In the genomic region with DNA sequence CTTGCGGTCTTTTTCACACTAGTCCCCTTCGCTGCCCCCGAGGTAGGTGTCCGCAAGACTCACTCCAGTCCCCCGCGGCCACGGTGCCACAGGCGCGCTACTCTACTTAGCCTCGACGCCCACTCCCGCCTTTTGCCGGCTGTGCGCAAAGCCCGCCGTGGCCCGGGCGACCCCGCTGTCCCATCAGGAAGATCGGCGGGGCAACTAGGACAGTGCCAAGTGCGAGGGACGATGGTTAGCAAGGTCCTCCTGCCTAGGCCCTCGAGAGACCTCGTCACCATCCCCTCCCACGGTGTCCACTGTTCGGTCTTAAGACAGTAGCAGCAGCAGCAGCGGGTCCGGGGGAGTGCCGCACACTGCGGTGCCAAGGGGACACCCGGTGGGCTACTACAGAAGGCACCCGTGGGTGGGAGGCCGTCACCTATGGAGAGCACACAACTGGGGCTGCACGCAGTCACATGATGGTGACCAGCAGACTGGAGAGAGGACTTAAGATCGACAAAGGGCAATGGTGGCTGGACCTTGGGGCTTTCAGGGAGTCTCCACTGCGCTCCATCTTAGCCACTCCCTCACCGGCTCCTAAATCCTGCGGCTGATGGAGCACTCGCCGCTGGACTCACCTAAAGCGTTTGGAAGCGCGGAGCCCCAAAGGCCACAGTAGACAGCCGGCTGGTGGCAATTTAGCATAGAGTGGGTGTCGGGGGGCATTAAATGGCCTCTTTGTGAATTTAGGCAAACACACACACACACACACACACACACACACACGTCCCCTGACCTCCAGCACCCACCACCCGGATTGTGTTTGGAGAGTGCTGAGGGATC, we compare ENCODE assay signal across 8 mouse cellular contexts. TPM values are rescaled to one million over a fixed set of nuclear protein-coding genes. Genes with fewer than 3 reads are reported as not detected.
DNase-seq lines count a peak whose midpoint lies in the region; ATAC-seq and TF ChIP-seq lines count a peak whose summit lies in the region.

No protein-coding gene starts in this region.

- WGBS in kidney, postnatal 0 days: 8% methylated on average over 48 of the region's 48 CpGs
- WGBS in midbrain, postnatal 0 days: 4% methylated on average over 46 of the region's 48 CpGs

- no peaks in the 10 kb centered on the region for H3K36me3 ChIP-seq in kidney, postnatal 0 days (ENCODE audit: insufficient read depth, low read length)
- no peaks in the 10 kb centered on the region for H3K36me3 ChIP-seq in midbrain, postnatal 0 days (ENCODE audit: insufficient read depth, low read length)

- H3K4me1 ChIP-seq in kidney, postnatal 0 days (replicated peaks; ENCODE audit: insufficient read depth, low read length): peaks cover 27% of the 10 kb centered on the region
- 0 out of 2 replicates have a peak, but pooled peaks cover 9% of the 10 kb centered on the region for H3K4me1 ChIP-seq in midbrain, postnatal 0 days (ENCODE audit: insufficient read depth, low read length)

- H3K27me3 ChIP-seq in kidney, postnatal 0 days (ENCODE audit: insufficient read depth, low read length): peaks cover 67% of the 10 kb centered on the region
- H3K27me3 ChIP-seq in midbrain, postnatal 0 days (ENCODE audit: insufficient read depth, low read length): peaks cover 71% of the 10 kb centered on the region

- H3K9me3 ChIP-seq in kidney, postnatal 0 days (replicated peaks; ENCODE audit: low read length): no peaks in the 10 kb centered on the region
- no peaks in the 10 kb centered on the region for H3K9me3 ChIP-seq in midbrain, postnatal 0 days (ENCODE audit: low read length)

- H3K27ac ChIP-seq in kidney, postnatal 0 days: no peak overlapping the region
- peak overlapping the region; percentile 38; the same call in 1 of the 2 replicates for H3K27ac ChIP-seq in midbrain, postnatal 0 days (ENCODE audit: low read depth, low read length)

- DNase-seq in kidney, postnatal 0 days (ENCODE audit: low spot score): no peak
- DNase-seq in kidney, postnatal 36 days: no peak
- DNase-seq in cerebellum, adult 18-20 months: peak; percentile 51 to 70
- DNase-seq in midbrain, postnatal 0 days (ENCODE audit: low spot score): no peak
- no peak for DNase-seq in gastrocnemius, adult 8-10 months (ENCODE audit: low spot score in 2 of 2)
- DNase-seq in frontal cortex, adult 2 months (ENCODE audit: extremely low spot score in 1 of 2, low spot score in 1 of 2): no peak
- no peak for DNase-seq in adipocyte (ENCODE audit: low spot score)

- H3K9ac ChIP-seq in kidney, postnatal 0 days (ENCODE audit: low read depth, low read length): no peak overlapping the region
- H3K9ac ChIP-seq in midbrain, postnatal 0 days (replicated peaks; ENCODE audit: low read length, poor library complexity, severe bottlenecking): no peak overlapping the region; the same call in 1 of the 2 replicates

- no peak for ATAC-seq in kidney, postnatal 0 days (replicated peaks; ENCODE audit: low FRiP score, low read depth)
- peak; percentile 22; the same call in 1 of the 2 replicates for ATAC-seq in granulocyte monocyte progenitor cell, adult 5-6 weeks (replicated peaks; ENCODE audit: poor library complexity, severe bottlenecking)
- ATAC-seq in midbrain, postnatal 0 days (ENCODE audit: low FRiP score): no peak

- TF ChIP-seq CTCF in kidney, postnatal 0 days (IDR thresholded peaks at IDR 0.05; ENCODE audit: low read depth): no peak
- no peak for TF ChIP-seq CTCF in midbrain, postnatal 0 days (IDR thresholded peaks at IDR 0.05)

- peak overlapping the region; percentile 44 for H3K4me2 ChIP-seq in kidney, postnatal 0 days (ENCODE audit: low read length)
- peak overlapping the region; percentile 32 for H3K4me2 ChIP-seq in midbrain, postnatal 0 days (ENCODE audit: low read depth, low read length, poor library complexity, severe bottlenecking)

- H3K4me3 ChIP-seq in kidney, postnatal 0 days (replicated peaks; ENCODE audit: low read depth, low read length): peak overlapping the region; percentile 20
- H3K4me3 ChIP-seq in midbrain, postnatal 0 days (ENCODE audit: low read depth, low read length): 0 out of 2 replicates have a peak overlapping the region, but pooled peaks have one; percentile 12

RNA-seq across cellular contexts. Expression of gene Nfix, which starts 15.3 kb away (rescaled TPM):
- 21.1 and 22.3 TPM in 2 replicates for polyA plus RNA-seq in kidney, postnatal 0 days (2015; fragmentation: Nextera tagmentation; extraction: Ambion mirVana)
- total RNA-seq in granulocyte monocyte progenitor cell, adult 5-6 weeks (2014; fragmentation: Nextera tagmentation): 25.7 and 51.2 TPM in 2 replicates
- 9.5 and 12.8 TPM in 2 replicates for total RNA-seq in granulocyte monocyte progenitor cell, adult 5-6 weeks (2017)
- 40.1 and 62.5 TPM in 2 replicates for total RNA-seq in midbrain, postnatal 0 days (2014; rRNA removed)
- 41.7 and 53.7 TPM in 2 replicates for polyA plus RNA-seq in midbrain, postnatal 0 days (2015; fragmentation: Nextera tagmentation; extraction: Ambion mirVana)
- 100 to 1,000 TPM; 507 to 604 (median 532) TPM for total RNA-seq in gastrocnemius, adult 8-10 months (2022)
- polyA plus RNA-seq in frontal cortex, adult 2 months (2012; rRNA removed): 51.3 and 61.3 TPM in 2 replicates

RNA-seq across cellular contexts. Expression of gene Dand5, which starts 37.7 kb away (rescaled TPM):
- 7.0 and 7.4 TPM in 2 replicates for polyA plus RNA-seq in kidney, postnatal 0 days (2015; fragmentation: Nextera tagmentation; extraction: Ambion mirVana)
- 4.1 and 4.7 TPM in 2 replicates for total RNA-seq in granulocyte monocyte progenitor cell, adult 5-6 weeks (2014; fragmentation: Nextera tagmentation)
- total RNA-seq in granulocyte monocyte progenitor cell, adult 5-6 weeks (2017): 3.6 and 3.7 TPM in 2 replicates
- 7.6 and 7.7 TPM in 2 replicates for total RNA-seq in midbrain, postnatal 0 days (2014; rRNA removed)
- polyA plus RNA-seq in midbrain, postnatal 0 days (2015; fragmentation: Nextera tagmentation; extraction: Ambion mirVana): 12.6 and 14.5 TPM in 2 replicates
- 10 to 100 TPM in 3 of 4 experiments, 1 to 10 TPM in 1; 7.8 to 12.9 (median 12.2) TPM for total RNA-seq in gastrocnemius, adult 8-10 months (2022)
- 14.6 and 15.5 TPM in 2 replicates for polyA plus RNA-seq in frontal cortex, adult 2 months (2012; rRNA removed)

RNA-seq across cellular contexts. Expression of gene Gadd45gip1, which starts 46.4 kb away (rescaled TPM):
- 51.0 and 54.3 TPM in 2 replicates for polyA plus RNA-seq in kidney, postnatal 0 days (2015; fragmentation: Nextera tagmentation; extraction: Ambion mirVana)
- total RNA-seq in granulocyte monocyte progenitor cell, adult 5-6 weeks (2014; fragmentation: Nextera tagmentation): 17.0 and 19.2 TPM in 2 replicates
- 46.2 and 52.4 TPM in 2 replicates for total RNA-seq in granulocyte monocyte progenitor cell, adult 5-6 weeks (2017)
- 27.5 and 28.2 TPM in 2 replicates for total RNA-seq in midbrain, postnatal 0 days (2014; rRNA removed)
- polyA plus RNA-seq in midbrain, postnatal 0 days (2015; fragmentation: Nextera tagmentation; extraction: Ambion mirVana): 42.9 and 45.1 TPM in 2 replicates
- 10 to 100 TPM; 18.6 to 23.2 (median 20.8) TPM for total RNA-seq in gastrocnemius, adult 8-10 months (2022)
- 28.0 and 30.9 TPM in 2 replicates for polyA plus RNA-seq in frontal cortex, adult 2 months (2012; rRNA removed)

RNA-seq across cellular contexts. Expression of gene Rad23a, which starts 55.6 kb away (rescaled TPM):
- polyA plus RNA-seq in kidney, postnatal 0 days (2015; fragmentation: Nextera tagmentation; extraction: Ambion mirVana): 97.1 and 98.9 TPM in 2 replicates
- total RNA-seq in granulocyte monocyte progenitor cell, adult 5-6 weeks (2014; fragmentation: Nextera tagmentation): 41.8 TPM in 2 replicates
- total RNA-seq in granulocyte monocyte progenitor cell, adult 5-6 weeks (2017): 20.1 and 21.4 TPM in 2 replicates
- total RNA-seq in midbrain, postnatal 0 days (2014; rRNA removed): 43.8 and 57.5 TPM in 2 replicates
- polyA plus RNA-seq in midbrain, postnatal 0 days (2015; fragmentation: Nextera tagmentation; extraction: Ambion mirVana): 83.5 and 88.3 TPM in 2 replicates
- total RNA-seq in gastrocnemius, adult 8-10 months (2022): 100 to 1,000 TPM; 168 to 185 (median 180) TPM
- polyA plus RNA-seq in frontal cortex, adult 2 months (2012; rRNA removed): 75.2 and 80.5 TPM in 2 replicates

Comparison
In these comparisons a context has a peak if more than half of its experiments do, and no peak if none do; other contexts are left out.
1. DNase-seq: peak in cerebellum, adult 18-20 months (2 of 2); none in kidney, postnatal 0 days (single experiment), kidney, postnatal 36 days (0 of 2), midbrain, postnatal 0 days (single experiment), gastrocnemius, adult 8-10 months (0 of 2), frontal cortex, adult 2 months (0 of 2) and adipocyte (single experiment).